Mouse (Mus musculus) testis, adult 2 months (tissue): ENCODE measurements around the gene Kitl. TPM values are rescaled to one million over a fixed set of nuclear protein-coding genes. Genes with fewer than 3 reads are reported as not detected.

ENCODE experiments used
- H3K27ac ChIP-seq: fragments of 200-500 bp; 2 replicates; pipeline ENCODE4 v1.5.1; 2012; ENCODE audit warnings: low read depth, low read length; ENCODE audit not compliant: control insufficient read depth, insufficient read depth
- H3K27me3 ChIP-seq: fragments of 200-500 bp; 2 replicates; pipeline ENCODE4 v1.6.1; 2012; ENCODE audit warnings: mild to moderate bottlenecking, low read length, moderate library complexity; ENCODE audit not compliant: control insufficient read depth, insufficient read depth
- H3K36me3 ChIP-seq: fragments of 200-500 bp; 2 replicates; pipeline ENCODE4 v1.6.1; 2012; ENCODE audit warnings: mild to moderate bottlenecking, low read length; ENCODE audit not compliant: control insufficient read depth, insufficient read depth
- H3K4me1 ChIP-seq: fragments of 200-500 bp; 2 replicates; pipeline ENCODE4 v1.6.1; 2012; ENCODE audit warnings: low read length; ENCODE audit not compliant: control insufficient read depth, insufficient read depth
- H3K4me3 ChIP-seq: fragments of 200-500 bp; 2 replicates; pipeline ENCODE4 v1.5.1; 2012; ENCODE audit warnings: low read depth, mild to moderate bottlenecking, low read length, moderate library complexity, mixed read lengths; ENCODE audit not compliant: control insufficient read depth
- CTCF ChIP-seq: fragments of 200-500 bp; IDR thresholded peaks from 2 replicates; pipeline ENCODE4 v1.5.1; 2012; ENCODE audit warnings: low read depth, mild to moderate bottlenecking, inconsistent platforms, low read length, moderate library complexity; ENCODE audit not compliant: control insufficient read depth, insufficient read depth, insufficient replicate concordance
- POLR2A ChIP-seq: fragments of 200-500 bp; IDR thresholded peaks from 2 replicates; pipeline ENCODE4 v1.6.1; 2012; ENCODE audit warnings: low read depth, mild to moderate bottlenecking, inconsistent platforms, low read length, moderate library complexity; ENCODE audit not compliant: control insufficient read depth
- polyA plus RNA-seq: library from polyadenylated mRNA; depleted of rRNA; stranded (reverse); fragments of >200 nt; gene quantifications from 2 replicates; pipeline ENCODE4 v1.2.3, GENCODE M21; 2012

Gene Kitl
- polyA plus RNA-seq, 1 experiment: 4.7 TPM

DNA sequence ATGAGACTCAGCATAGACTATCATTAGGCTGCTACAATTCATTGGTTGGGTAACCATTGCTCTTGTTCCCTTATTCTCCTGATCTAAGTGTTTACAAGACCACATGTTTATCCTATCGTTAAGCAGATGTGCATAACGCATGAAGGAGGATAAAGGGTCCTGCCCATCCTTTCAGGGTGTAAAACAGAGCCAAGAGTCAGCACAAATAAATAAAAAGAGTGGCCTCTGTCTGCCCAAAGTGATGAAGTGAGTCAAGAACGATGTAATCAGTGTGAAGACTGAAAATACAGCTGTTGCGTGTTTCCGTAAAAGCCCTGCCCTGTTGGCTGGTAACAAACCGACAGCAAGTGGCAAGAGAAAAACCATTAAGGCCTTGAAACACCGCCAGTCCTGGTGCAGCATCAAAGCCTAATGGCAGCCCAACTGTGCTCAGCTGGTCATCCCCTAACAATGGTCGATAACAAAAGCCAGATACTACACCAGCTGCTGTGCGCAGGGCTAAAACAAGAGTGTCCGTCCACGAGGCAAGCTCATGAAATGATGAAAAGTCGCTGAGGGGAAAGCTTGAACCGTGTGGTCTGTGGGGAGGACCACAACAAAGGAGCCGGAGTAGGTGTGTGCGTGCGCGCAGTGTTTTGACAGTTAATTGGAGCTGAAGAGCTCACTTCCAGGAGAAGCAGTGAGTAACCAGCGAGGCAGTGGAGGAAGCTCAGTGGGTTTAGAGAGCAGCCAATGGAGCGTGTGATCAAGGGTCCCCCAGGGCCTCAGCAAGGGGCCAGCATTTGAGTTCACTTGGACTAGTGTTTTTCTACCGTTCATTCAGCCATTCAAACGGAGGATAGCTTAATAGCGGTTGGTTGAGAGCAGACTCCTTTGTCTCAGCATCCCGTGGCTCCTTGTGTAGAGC is 112.7 kb downstream of the Kitl start:
- H3K4me1 ChIP-seq: peaks cover 5% of the 10 kb centered on the region; the same call in 1 of the 2 replicates
- H3K27me3 ChIP-seq: no peaks in the 10 kb centered on the region
- H3K27ac ChIP-seq: no peak overlapping the region
- TF ChIP-seq CTCF (no peak), POLR2A (no peak)
- H3K36me3 ChIP-seq: no peaks in the 10 kb centered on the region
- H3K4me3 ChIP-seq: peak overlapping the region; percentile 12; the same call in 1 of the 2 replicates

GRCm38 (mm10) chr10:100131657-100132056 is 116.2 kb downstream of the Kitl start:
- Histone ChIP-seq H3K27ac (no peak overlapping the region), H3K36me3 (no peaks in the 10 kb centered on the region), H3K27me3 (no peaks in the 10 kb centered on the region), H3K4me1 (peaks cover 5% of the 10 kb centered on the region; the same call in 1 of the 2 replicates), H3K4me3 (no peak overlapping the region)
- no peak for TF ChIP-seq POLR2A
- no peak for TF ChIP-seq CTCF

GRCm38 (mm10) chr10:100132304-100132703 is 116.9 kb downstream of the Kitl start:
- peaks cover 5% of the 10 kb centered on the region; the same call in 1 of the 2 replicates for H3K4me1 ChIP-seq
- TF ChIP-seq POLR2A (no peak), CTCF (no peak)
- H3K27me3 ChIP-seq: no peaks in the 10 kb centered on the region
- no peak overlapping the region for H3K27ac ChIP-seq
- no peaks in the 10 kb centered on the region for H3K36me3 ChIP-seq
- no peak overlapping the region for H3K4me3 ChIP-seq

GRCm38 (mm10) chr10:100138552-100138951 is 123.1 kb downstream of the Kitl start:
- H3K36me3 ChIP-seq: no peaks in the 10 kb centered on the region
- H3K4me3 ChIP-seq: no peak overlapping the region
- TF ChIP-seq CTCF (no peak), POLR2A (no peak)
- no peaks in the 10 kb centered on the region for H3K4me1 ChIP-seq
- H3K27me3 ChIP-seq: no peaks in the 10 kb centered on the region
- H3K27ac ChIP-seq: peak overlapping the region; percentile 49; the same call in 1 of the 2 replicates

DNA sequence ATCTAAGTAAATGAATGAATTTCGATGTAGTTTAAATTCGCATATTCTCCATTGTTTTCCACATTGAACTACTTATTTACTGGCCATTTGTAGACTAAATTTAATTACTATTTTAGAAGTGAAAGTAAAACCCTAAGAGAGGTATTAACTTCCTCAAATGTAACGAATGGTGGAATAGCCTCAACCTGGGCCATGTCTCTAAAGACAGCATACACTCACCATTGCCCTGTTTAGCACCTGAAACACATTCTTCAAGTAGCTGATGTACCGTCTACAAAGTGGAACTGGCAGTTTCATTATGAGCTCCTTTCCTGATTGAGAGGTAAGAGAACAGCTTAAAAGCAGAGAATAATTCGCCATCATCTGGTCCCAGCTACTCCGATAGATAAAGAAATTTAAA is 132.7 kb downstream of the Kitl start:
- no peaks in the 10 kb centered on the region for H3K27me3 ChIP-seq
- no peak overlapping the region for H3K27ac ChIP-seq
- no peaks in the 10 kb centered on the region for H3K36me3 ChIP-seq
- no peaks in the 10 kb centered on the region for H3K4me1 ChIP-seq
- TF ChIP-seq CTCF: no peak
- no peak for TF ChIP-seq POLR2A
- no peak overlapping the region for H3K4me3 ChIP-seq
